Mouse (Mus musculus) hindbrain, embryonic 13.5 days (tissue): Measurements from ENCODE around the gene Gtdc1. TPM values are rescaled to one million over a fixed set of nuclear protein-coding genes. Genes with fewer than 3 reads are reported as not detected.

Source experiments
- ATAC-seq: fragments of 200-750 bp; cut with Nextera tagmentation; 2 replicates; pipeline ENCODE4 v1.8.0; 2017; ENCODE audit warnings: moderate TSS enrichment; ENCODE audit not compliant: low FRiP score
- H3K27ac ChIP-seq: fragments of 300-500 bp; sonication (generic); 2 replicates; pipeline ENCODE4 v1.5.1; 2015; ENCODE audit warnings: inconsistent platforms, mild to moderate bottlenecking, moderate library complexity
- H3K27me3 ChIP-seq: fragments of 300-500 bp; sonication (generic); 2 replicates; pipeline ENCODE4 v1.6.1; 2015; ENCODE audit warnings: mild to moderate bottlenecking, inconsistent platforms
- H3K36me3 ChIP-seq: fragments of 300-500 bp; sonication (generic); 2 replicates; pipeline ENCODE4 v1.6.1; 2015; ENCODE audit warnings: mild to moderate bottlenecking, inconsistent platforms
- H3K4me1 ChIP-seq: fragments of 300-500 bp; sonication (generic); replicated peaks from 2 replicates; pipeline ENCODE4 v1.6.1; 2015; ENCODE audit warnings: inconsistent platforms
- H3K4me2 ChIP-seq: fragments of 300-500 bp; sonication (generic); 2 replicates; pipeline ENCODE4 v1.6.1; 2015; ENCODE audit warnings: inconsistent platforms, mild to moderate bottlenecking, moderate library complexity
- H3K4me3 ChIP-seq: fragments of 300-500 bp; sonication (generic); 2 replicates; pipeline ENCODE4 v1.5.1; 2015; ENCODE audit warnings: mild to moderate bottlenecking, inconsistent platforms
- H3K9ac ChIP-seq: fragments of 300-500 bp; sonication (generic); 2 replicates; pipeline ENCODE4 v1.6.1; 2015; ENCODE audit warnings: mild to moderate bottlenecking, inconsistent platforms
- H3K9me3 ChIP-seq: fragments of 300-500 bp; sonication (generic); 2 replicates; pipeline ENCODE4 v1.6.1; 2016; ENCODE audit warnings: inconsistent platforms
- WGBS: fragments of 180-500 bp; shearing (Covaris S2); methylation state at CpG from one replicate; pipeline ENCODE4 v1.1.7; 2015; 5-methylcytosine and 5-hydroxymethylcytosine counted together
- polyA plus RNA-seq: library from polyadenylated mRNA; unstranded; fragments of >200 nt; fragmentation: Nextera tagmentation; extraction: Ambion mirVana; gene quantifications from 2 replicates; pipeline ENCODE4 v1.2.1, GENCODE M21; 2015

The Gtdc1 gene
- polyA plus RNA-seq, 1 experiment from 2014 or later: 21.0 TPM

- WGBS: 57% methylated on average over 4 of the region's 4 CpGs
- no peaks in the 10 kb centered on the region for H3K27me3 ChIP-seq
- H3K27ac ChIP-seq: no peak overlapping the region
- H3K4me1 ChIP-seq: peaks cover 6% of the 10 kb centered on the region
- no peaks in the 10 kb centered on the region for H3K9me3 ChIP-seq
- no peak overlapping the region for H3K9ac ChIP-seq
- no peak for ATAC-seq
- H3K4me2 ChIP-seq: no peak overlapping the region
- H3K4me3 ChIP-seq: no peak overlapping the region
- no peaks in the 10 kb centered on the region for H3K36me3 ChIP-seq
Measured at GRCm38 (mm10) chr2:44700276-44700675, 227.2 kb downstream of the Gtdc1 start.

GRCm38 (mm10) chr2:44696441-44696840, 231.0 kb downstream of the Gtdc1 start:
- H3K36me3 ChIP-seq: no peaks in the 10 kb centered on the region
- no peak overlapping the region for H3K9ac ChIP-seq
- peaks cover 6% of the 10 kb centered on the region for H3K4me1 ChIP-seq
- no peaks in the 10 kb centered on the region for H3K9me3 ChIP-seq
- no peaks in the 10 kb centered on the region for H3K27me3 ChIP-seq
- H3K4me3 ChIP-seq: no peak overlapping the region
- no peak for ATAC-seq
- WGBS: 39% methylated on average over 3 of the region's 3 CpGs
- no peak overlapping the region for H3K4me2 ChIP-seq
- 0 out of 2 replicates have a peak overlapping the region, but pooled peaks have one; percentile 35 for H3K27ac ChIP-seq

GRCm38 (mm10) chr2:44693898-44694297, 233.6 kb downstream of the Gtdc1 start:
- Histone ChIP-seq H3K4me2 (no peak overlapping the region), H3K9me3 (no peaks in the 10 kb centered on the region), H3K27ac (no peak overlapping the region), H3K4me3 (no peak overlapping the region), H3K36me3 (no peaks in the 10 kb centered on the region), H3K9ac (no peak overlapping the region), H3K27me3 (no peaks in the 10 kb centered on the region), H3K4me1 (peaks cover 6% of the 10 kb centered on the region)
- WGBS: 27% methylated on average over 1 of the region's 1 CpGs
- no peak for ATAC-seq

GRCm38 (mm10) chr2:44664049-44664448, 263.4 kb downstream of the Gtdc1 start:
- no peaks in the 10 kb centered on the region for H3K27me3 ChIP-seq
- no peaks in the 10 kb centered on the region for H3K4me1 ChIP-seq
- no peak overlapping the region for H3K4me3 ChIP-seq
- no peak overlapping the region for H3K27ac ChIP-seq
- no peaks in the 10 kb centered on the region for H3K36me3 ChIP-seq
- no peaks in the 10 kb centered on the region for H3K9me3 ChIP-seq
- 93% methylated on average over 7 of the region's 7 CpGs for WGBS
- ATAC-seq: no peak
- no peak overlapping the region for H3K4me2 ChIP-seq
- no peak overlapping the region for H3K9ac ChIP-seq

- Histone ChIP-seq H3K4me3 (no peak overlapping the region), H3K4me2 (no peak overlapping the region), H3K4me1 (no peaks in the 10 kb centered on the region), H3K9me3 (no peaks in the 10 kb centered on the region), H3K27ac (no peak overlapping the region), H3K27me3 (no peaks in the 10 kb centered on the region), H3K36me3 (no peaks in the 10 kb centered on the region), H3K9ac (no peak overlapping the region)
- no peak for ATAC-seq
- WGBS: 85% methylated on average over 2 of the region's 2 CpGs
Measured at GRCm38 (mm10) chr2:44659870-44660269, 267.6 kb downstream of the Gtdc1 start.

- H3K36me3 ChIP-seq: no peaks in the 10 kb centered on the region
- peaks cover 3% of the 10 kb centered on the region; the same call in 1 of the 2 replicates for H3K4me1 ChIP-seq
- no peak overlapping the region for H3K27ac ChIP-seq
- H3K9ac ChIP-seq: no peak overlapping the region
- H3K4me3 ChIP-seq: no peak overlapping the region
- no peaks in the 10 kb centered on the region for H3K27me3 ChIP-seq
- H3K9me3 ChIP-seq: no peaks in the 10 kb centered on the region
- no peak for ATAC-seq
- no peak overlapping the region for H3K4me2 ChIP-seq
Measured at GRCm38 (mm10) chr2:44659011-44659410, 268.4 kb downstream of the Gtdc1 start.

GRCm38 (mm10) chr2:44648537-44648936, 278.9 kb downstream of the Gtdc1 start:
- Histone ChIP-seq H3K36me3 (no peaks in the 10 kb centered on the region), H3K9ac (no peak overlapping the region), H3K27me3 (no peaks in the 10 kb centered on the region), H3K27ac (no peak overlapping the region), H3K4me3 (no peak overlapping the region), H3K4me1 (no peaks in the 10 kb centered on the region), H3K9me3 (no peaks in the 10 kb centered on the region), H3K4me2 (no peak overlapping the region)
- 92% methylated on average over 3 of the region's 3 CpGs for WGBS
- no peak for ATAC-seq

GRCm38 (mm10) chr2:44646398-44646797, 281.1 kb downstream of the Gtdc1 start:
- Histone ChIP-seq H3K4me2 (no peak overlapping the region), H3K9ac (no peak overlapping the region), H3K27ac (no peak overlapping the region), H3K36me3 (no peaks in the 10 kb centered on the region), H3K4me1 (no peaks in the 10 kb centered on the region), H3K27me3 (no peaks in the 10 kb centered on the region), H3K4me3 (no peak overlapping the region), H3K9me3 (no peaks in the 10 kb centered on the region)
- 93% methylated on average over 6 of the region's 6 CpGs for WGBS
- ATAC-seq: no peak

- peaks cover 3% of the 10 kb centered on the region; the same call in 1 of the 2 replicates for H3K4me1 ChIP-seq
- no peaks in the 10 kb centered on the region for H3K27me3 ChIP-seq
- H3K27ac ChIP-seq: no peak overlapping the region
- no peak for ATAC-seq
- H3K4me2 ChIP-seq: no peak overlapping the region
- no peak overlapping the region for H3K9ac ChIP-seq
- no peak overlapping the region for H3K4me3 ChIP-seq
- no peaks in the 10 kb centered on the region for H3K9me3 ChIP-seq
- 71% methylated on average over 2 of the region's 2 CpGs for WGBS
- H3K36me3 ChIP-seq: no peaks in the 10 kb centered on the region
Measured at GRCm38 (mm10) chr2:44639370-44639769, 288.1 kb downstream of the Gtdc1 start.

- Histone ChIP-seq H3K27ac (no peak overlapping the region), H3K4me2 (no peak overlapping the region), H3K4me3 (no peak overlapping the region), H3K9ac (no peak overlapping the region), H3K27me3 (no peaks in the 10 kb centered on the region), H3K4me1 (peaks cover 9% of the 10 kb centered on the region), H3K9me3 (no peaks in the 10 kb centered on the region), H3K36me3 (no peaks in the 10 kb centered on the region)
- 65% methylated on average over 4 of the region's 4 CpGs for WGBS
- no peak for ATAC-seq
Measured at GRCm38 (mm10) chr2:44638157-44638556, 289.3 kb downstream of the Gtdc1 start.

- Histone ChIP-seq H3K27ac (peak overlapping the region; percentile 19; the same call in 1 of the 2 replicates), H3K9me3 (no peaks in the 10 kb centered on the region), H3K4me3 (no peak overlapping the region), H3K36me3 (no peaks in the 10 kb centered on the region), H3K4me2 (no peak overlapping the region), H3K27me3 (no peaks in the 10 kb centered on the region), H3K4me1 (peaks cover 22% of the 10 kb centered on the region), H3K9ac (no peak overlapping the region)
- no peak for ATAC-seq
- 65% methylated on average over 8 of the region's 8 CpGs for WGBS
Measured at GRCm38 (mm10) chr2:44633971-44634370, 293.5 kb downstream of the Gtdc1 start.

GRCm38 (mm10) chr2:44633064-44633463, 294.4 kb downstream of the Gtdc1 start:
- Histone ChIP-seq H3K27ac (peak overlapping the region; percentile 67; the same call in 1 of the 2 replicates), H3K9me3 (no peaks in the 10 kb centered on the region), H3K36me3 (no peaks in the 10 kb centered on the region), H3K4me2 (peak overlapping the region; percentile 29; the same call in 1 of the 2 replicates), H3K4me1 (peaks cover 21% of the 10 kb centered on the region), H3K4me3 (no peak overlapping the region), H3K27me3 (no peaks in the 10 kb centered on the region), H3K9ac (no peak overlapping the region)
- WGBS: 63% methylated on average over 5 of the region's 5 CpGs
- ATAC-seq: peak; percentile 78

- Histone ChIP-seq H3K27me3 (no peaks in the 10 kb centered on the region), H3K9me3 (no peaks in the 10 kb centered on the region), H3K4me3 (no peak overlapping the region), H3K27ac (peak overlapping the region; percentile 67), H3K4me2 (peak overlapping the region; percentile 29), H3K9ac (no peak overlapping the region), H3K4me1 (peaks cover 20% of the 10 kb centered on the region), H3K36me3 (no peaks in the 10 kb centered on the region)
- ATAC-seq: peak; percentile 79
- WGBS: 52% methylated on average over 10 of the region's 10 CpGs
Measured at GRCm38 (mm10) chr2:44632584-44632983, 294.9 kb downstream of the Gtdc1 start.
